Mouse (Mus musculus) neural tube, embryonic 13.5 days (tissue): ENCODE measurements at regions not wholly inside any gene's neighbourhood (a gene's known extent, or its start where the extent isn't known, plus 50 kb on each side); places are given as distances from the start of the nearest gene placed in this dataset.

ENCODE experiments used
- ATAC-seq: fragments of 200-750 bp; cut with Nextera tagmentation; 2 replicates; pipeline ENCODE4 v1.8.0; 2017; ENCODE audit warnings: low read depth, mild to moderate bottlenecking, moderate TSS enrichment, moderate library complexity
- H3K27ac ChIP-seq: fragments of 300-500 bp; sonication (generic); replicated peaks from 2 replicates; pipeline ENCODE4 v1.5.1; 2015; ENCODE audit warnings: moderate library complexity, mild to moderate bottlenecking, inconsistent platforms
- H3K27me3 ChIP-seq: fragments of 300-500 bp; sonication (generic); 2 replicates; pipeline ENCODE4 v1.6.1; 2015; ENCODE audit warnings: mild to moderate bottlenecking, inconsistent platforms
- H3K36me3 ChIP-seq: fragments of 300-500 bp; sonication (generic); 2 replicates; pipeline ENCODE4 v1.6.1; 2015; ENCODE audit warnings: mild to moderate bottlenecking, inconsistent platforms
- H3K4me1 ChIP-seq: fragments of 300-500 bp; sonication (generic); replicated peaks from 2 replicates; pipeline ENCODE4 v1.6.1; 2015; ENCODE audit warnings: inconsistent platforms
- H3K4me2 ChIP-seq: fragments of 300-500 bp; sonication (generic); 2 replicates; pipeline ENCODE4 v1.6.1; 2015; ENCODE audit warnings: inconsistent platforms, mild to moderate bottlenecking, moderate library complexity
- H3K4me3 ChIP-seq: fragments of 300-500 bp; sonication (generic); 2 replicates; pipeline ENCODE4 v1.5.1; 2015; ENCODE audit warnings: mild to moderate bottlenecking, inconsistent platforms
- H3K9ac ChIP-seq: fragments of 300-500 bp; sonication (generic); 2 replicates; pipeline ENCODE4 v1.6.1; 2015; ENCODE audit warnings: moderate library complexity, mild to moderate bottlenecking, inconsistent platforms
- H3K9me3 ChIP-seq: fragments of 300-500 bp; sonication (generic); 2 replicates; pipeline ENCODE4 v1.6.1; 2016; ENCODE audit warnings: inconsistent platforms
- WGBS: fragments of 180-500 bp; shearing (Covaris S2); methylation state at CpG from one replicate; pipeline ENCODE4 v1.1.7; 2015; 5-methylcytosine and 5-hydroxymethylcytosine counted together

- H3K27me3 ChIP-seq = no peaks in the 10 kb centered on the region
- no peaks in the 10 kb centered on the region for H3K36me3 ChIP-seq
- no peak overlapping the region for H3K27ac ChIP-seq
- H3K4me1 ChIP-seq = peaks cover 5% of the 10 kb centered on the region
- H3K9me3 ChIP-seq = no peaks in the 10 kb centered on the region
- 59% methylated on average over 10 of the region's 10 CpGs for WGBS
- no peak overlapping the region for H3K4me3 ChIP-seq
- no peak overlapping the region for H3K9ac ChIP-seq
- ATAC-seq = 0 out of 2 replicates have a peak, but pooled peaks have one; percentile 49
- peak overlapping the region; percentile 32 for H3K4me2 ChIP-seq
These were observed 86.8 kb upstream of the Gm47985 start for GRCm38 (mm10) chr1:151095344-151096050.

- 16% methylated on average over 9 of the region's 9 CpGs for WGBS
- Histone ChIP-seq H3K4me3 (no peak overlapping the region), H3K27ac (no peak overlapping the region), H3K36me3 (no peaks in the 10 kb centered on the region), H3K9ac (no peak overlapping the region), H3K4me1 (peaks cover 5% of the 10 kb centered on the region), H3K4me2 (peak overlapping the region; percentile 32), H3K27me3 (no peaks in the 10 kb centered on the region), H3K9me3 (no peaks in the 10 kb centered on the region)
- ATAC-seq = peak; percentile 51
These were observed 86.3 kb upstream of the Gm47985 start for GRCm38 (mm10) chr1:151096079-151096478.

- Histone ChIP-seq H3K9me3 (no peaks in the 10 kb centered on the region), H3K4me1 (peaks cover 5% of the 10 kb centered on the region), H3K9ac (no peak overlapping the region), H3K4me2 (no peak overlapping the region), H3K36me3 (no peaks in the 10 kb centered on the region), H3K4me3 (no peak overlapping the region), H3K27ac (no peak overlapping the region), H3K27me3 (no peaks in the 10 kb centered on the region)
- no peak for ATAC-seq
- 94% methylated on average over 1 of the region's 1 CpGs for WGBS
These were observed 84.8 kb upstream of the Gm47985 start for GRCm38 (mm10) chr1:151097506-151097905.

GRCm38 (mm10) chr1:151098763-151099162, 83.6 kb upstream of the Gm47985 start:
- Histone ChIP-seq H3K9ac (no peak overlapping the region), H3K27me3 (no peaks in the 10 kb centered on the region), H3K9me3 (no peaks in the 10 kb centered on the region), H3K27ac (no peak overlapping the region), H3K4me1 (peaks cover 5% of the 10 kb centered on the region), H3K4me3 (no peak overlapping the region), H3K4me2 (no peak overlapping the region), H3K36me3 (no peaks in the 10 kb centered on the region)
- 89% methylated on average over 1 of the region's 1 CpGs for WGBS
- ATAC-seq = no peak

GRCm38 (mm10) chr1:151100565-151101483, 81.5 kb upstream of the Gm47985 start:
- Histone ChIP-seq H3K4me3 (no peak overlapping the region), H3K9me3 (no peaks in the 10 kb centered on the region), H3K9ac (no peak overlapping the region), H3K27ac (no peak overlapping the region), H3K27me3 (no peaks in the 10 kb centered on the region), H3K36me3 (no peaks in the 10 kb centered on the region), H3K4me2 (no peak overlapping the region), H3K4me1 (peaks cover 5% of the 10 kb centered on the region; the same call in 1 of the 2 replicates)
- peak; percentile 54 for ATAC-seq
- 52% methylated on average over 12 of the region's 12 CpGs for WGBS

- Histone ChIP-seq H3K4me2 (no peak overlapping the region), H3K36me3 (no peaks in the 10 kb centered on the region), H3K4me3 (no peak overlapping the region), H3K9ac (no peak overlapping the region), H3K4me1 (no peaks in the 10 kb centered on the region), H3K27ac (no peak overlapping the region), H3K9me3 (no peaks in the 10 kb centered on the region), H3K27me3 (no peaks in the 10 kb centered on the region)
- WGBS = 80% methylated on average over 1 of the region's 1 CpGs
- ATAC-seq = no peak
These were observed 80.8 kb upstream of the Gm47985 start for GRCm38 (mm10) chr1:151101516-151101915.

- ATAC-seq = no peak
- no peak overlapping the region for H3K27ac ChIP-seq
- H3K4me1 ChIP-seq = no peaks in the 10 kb centered on the region
- no peak overlapping the region for H3K4me3 ChIP-seq
- 77% methylated on average over 3 of the region's 3 CpGs for WGBS
- H3K36me3 ChIP-seq = no peaks in the 10 kb centered on the region
- no peak overlapping the region for H3K9ac ChIP-seq
- no peaks in the 10 kb centered on the region for H3K27me3 ChIP-seq
- H3K4me2 ChIP-seq = no peak overlapping the region
- H3K9me3 ChIP-seq = no peaks in the 10 kb centered on the region
These were observed 80.3 kb upstream of the Gm47985 start for GRCm38 (mm10) chr1:151102061-151102460.

GRCm38 (mm10) chr1:151102646-151103391, 79.5 kb upstream of the Gm47985 start:
- H3K4me1 ChIP-seq = no peaks in the 10 kb centered on the region
- no peak overlapping the region for H3K4me2 ChIP-seq
- H3K9ac ChIP-seq = no peak overlapping the region
- no peak overlapping the region for H3K4me3 ChIP-seq
- H3K9me3 ChIP-seq = no peaks in the 10 kb centered on the region
- no peak for ATAC-seq
- 86% methylated on average over 16 of the region's 16 CpGs for WGBS
- no peak overlapping the region for H3K27ac ChIP-seq
- no peaks in the 10 kb centered on the region for H3K36me3 ChIP-seq
- H3K27me3 ChIP-seq = no peaks in the 10 kb centered on the region

GRCm38 (mm10) chr1:151103522-151104037, 78.8 kb upstream of the Gm47985 start:
- H3K4me3 ChIP-seq = no peak overlapping the region
- H3K27ac ChIP-seq = no peak overlapping the region
- H3K9me3 ChIP-seq = no peaks in the 10 kb centered on the region
- 82% methylated on average over 6 of the region's 6 CpGs for WGBS
- no peaks in the 10 kb centered on the region for H3K36me3 ChIP-seq
- no peak overlapping the region for H3K4me2 ChIP-seq
- no peaks in the 10 kb centered on the region for H3K27me3 ChIP-seq
- H3K4me1 ChIP-seq = no peaks in the 10 kb centered on the region
- no peak for ATAC-seq
- H3K9ac ChIP-seq = no peak overlapping the region

- Histone ChIP-seq H3K4me3 (no peak overlapping the region), H3K9ac (no peak overlapping the region), H3K4me1 (no peaks in the 10 kb centered on the region), H3K9me3 (no peaks in the 10 kb centered on the region), H3K36me3 (no peaks in the 10 kb centered on the region), H3K27ac (no peak overlapping the region), H3K4me2 (no peak overlapping the region), H3K27me3 (no peaks in the 10 kb centered on the region)
- WGBS = 90% methylated on average over 5 of the region's 5 CpGs
- no peak for ATAC-seq
These were observed 78.0 kb upstream of the Gm47985 start for GRCm38 (mm10) chr1:151104346-151104745.

- no peaks in the 10 kb centered on the region for H3K27me3 ChIP-seq
- no peak overlapping the region for H3K4me3 ChIP-seq
- H3K27ac ChIP-seq = no peak overlapping the region
- ATAC-seq = no peak
- WGBS = 81% methylated on average over 2 of the region's 2 CpGs
- H3K9me3 ChIP-seq = no peaks in the 10 kb centered on the region
- no peak overlapping the region for H3K4me2 ChIP-seq
- no peaks in the 10 kb centered on the region for H3K36me3 ChIP-seq
- no peak overlapping the region for H3K9ac ChIP-seq
- H3K4me1 ChIP-seq = no peaks in the 10 kb centered on the region
These were observed 77.5 kb upstream of the Gm47985 start for GRCm38 (mm10) chr1:151104806-151105205.

- Histone ChIP-seq H3K27ac (no peak overlapping the region), H3K27me3 (no peaks in the 10 kb centered on the region), H3K4me1 (no peaks in the 10 kb centered on the region), H3K9ac (no peak overlapping the region), H3K4me3 (no peak overlapping the region), H3K9me3 (no peaks in the 10 kb centered on the region), H3K4me2 (no peak overlapping the region), H3K36me3 (no peaks in the 10 kb centered on the region)
- no peak for ATAC-seq
- 57% methylated on average over 3 of the region's 3 CpGs for whole genome bisulfite sequencing
These were observed 77.1 kb upstream of the Gm47985 start for GRCm38 (mm10) chr1:151105251-151105650.
